Mouse (Mus musculus): Measurements from ENCODE around the gene Nrg3. TPM values are rescaled to one million over a fixed set of nuclear protein-coding genes. Genes with fewer than 3 reads are reported as not detected.

The Nrg3 gene
- polyA plus RNA-seq, 1 experiment from 2014 or later = 0.06 TPM

DNA sequence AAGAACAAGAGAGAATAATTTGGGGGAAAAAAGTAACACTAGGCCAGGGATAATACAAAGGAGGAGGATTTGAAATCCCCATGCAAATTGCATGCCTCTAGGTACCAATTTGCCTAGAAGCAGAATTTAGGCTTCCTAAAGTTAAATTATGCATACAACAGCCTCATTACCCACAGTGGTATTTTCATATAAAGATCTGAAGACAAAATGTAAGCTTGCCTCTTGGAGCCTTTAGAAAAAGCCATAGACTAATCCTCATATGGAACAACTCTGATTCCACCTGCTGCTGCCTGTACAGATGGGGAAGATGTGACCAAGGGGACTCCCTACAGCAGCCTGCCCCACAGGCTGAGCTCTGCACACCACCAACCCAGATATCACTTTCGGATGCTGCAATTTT, 428.6 kb downstream of the Nrg3 start:
- Histone ChIP-seq H3K9me3 (replicated peaks; ENCODE audit: control insufficient read depth, low read length) (no peaks in the 10 kb centered on the region), H3K4me1 (ENCODE audit: control insufficient read depth, insufficient read depth, low read length) (no peaks in the 10 kb centered on the region), H3K4me3 (ENCODE audit: low read depth, low read length) (no peak overlapping the region), H3K27me3 (ENCODE audit: control insufficient read depth, insufficient read depth, low read length) (no peaks in the 10 kb centered on the region), H3K36me3 (ENCODE audit: control insufficient read depth, insufficient read depth, low read length) (no peaks in the 10 kb centered on the region), H3K27ac (ENCODE audit: low read depth, low read length) (no peak overlapping the region), H3K9ac (ENCODE audit: low read depth, low read length) (no peak overlapping the region), H3K4me2 (no peak overlapping the region)
- ATAC-seq (replicated peaks; ENCODE audit: insufficient number of reproducible peaks, low FRiP score, low TSS enrichment) = no peak
- 85% methylated on average over 1 of the region's 1 CpGs for WGBS (ENCODE audit: insufficient replicate concordance)

DNA sequence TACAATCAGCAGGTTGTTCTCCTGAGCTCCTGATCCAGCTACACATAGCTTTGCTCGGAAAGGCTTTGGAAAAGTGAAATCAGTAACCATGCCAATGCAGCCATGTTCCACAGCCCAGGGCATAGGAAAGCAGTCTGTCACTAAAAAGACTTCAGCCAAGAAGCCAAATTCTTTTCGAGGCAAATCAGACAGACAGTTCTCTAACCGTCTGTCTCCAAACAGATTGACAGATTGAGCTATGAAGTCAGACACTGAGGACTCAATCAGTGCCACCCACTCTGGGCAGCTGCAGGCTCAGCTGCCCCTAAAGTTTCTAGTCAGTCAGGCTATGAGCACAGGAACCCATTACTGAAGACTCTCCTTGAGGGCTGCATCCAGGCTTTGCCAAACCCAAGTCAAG, 429.1 kb downstream of the Nrg3 start:
- H3K36me3 ChIP-seq (ENCODE audit: control insufficient read depth, insufficient read depth, low read length) = no peaks in the 10 kb centered on the region
- 61% methylated on average over 3 of the region's 3 CpGs for WGBS (ENCODE audit: insufficient replicate concordance)
- ATAC-seq (replicated peaks; ENCODE audit: insufficient number of reproducible peaks, low FRiP score, low TSS enrichment) = no peak

DNA sequence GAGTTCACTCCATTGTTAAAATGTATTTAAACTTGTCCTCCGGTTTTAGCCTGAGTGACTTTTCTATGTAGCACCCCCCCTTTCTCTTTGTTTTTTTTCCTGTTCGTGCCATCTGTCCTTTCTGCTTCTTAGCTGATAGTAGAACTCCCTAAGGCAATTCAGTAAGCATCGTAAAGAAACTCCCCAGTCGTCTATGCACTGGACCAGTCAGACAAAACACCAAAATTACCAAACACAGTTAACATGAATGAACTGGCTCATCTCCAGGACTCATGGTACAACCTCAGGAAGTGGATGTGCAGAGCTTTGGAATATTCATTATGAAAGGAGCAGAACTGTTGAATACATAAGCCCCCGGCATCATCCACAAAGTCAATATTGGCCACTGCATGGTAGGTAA, 429.5 kb downstream of the Nrg3 start:
- WGBS (ENCODE audit: insufficient replicate concordance) = 68% methylated on average over 5 of the region's 5 CpGs

More for the DNA sequence above, 429.1 kb downstream of the Nrg3 start:
- Histone ChIP-seq H3K4me2 (no peak overlapping the region), H3K4me3 (ENCODE audit: low read depth, low read length) (no peak overlapping the region), H3K9me3 (replicated peaks; ENCODE audit: control insufficient read depth, low read length) (no peaks in the 10 kb centered on the region), H3K9ac (ENCODE audit: low read depth, low read length) (no peak overlapping the region), H3K27ac (ENCODE audit: low read depth, low read length) (no peak overlapping the region), H3K27me3 (ENCODE audit: control insufficient read depth, insufficient read depth, low read length) (no peaks in the 10 kb centered on the region), H3K4me1 (ENCODE audit: control insufficient read depth, insufficient read depth, low read length) (no peaks in the 10 kb centered on the region)

DNA sequence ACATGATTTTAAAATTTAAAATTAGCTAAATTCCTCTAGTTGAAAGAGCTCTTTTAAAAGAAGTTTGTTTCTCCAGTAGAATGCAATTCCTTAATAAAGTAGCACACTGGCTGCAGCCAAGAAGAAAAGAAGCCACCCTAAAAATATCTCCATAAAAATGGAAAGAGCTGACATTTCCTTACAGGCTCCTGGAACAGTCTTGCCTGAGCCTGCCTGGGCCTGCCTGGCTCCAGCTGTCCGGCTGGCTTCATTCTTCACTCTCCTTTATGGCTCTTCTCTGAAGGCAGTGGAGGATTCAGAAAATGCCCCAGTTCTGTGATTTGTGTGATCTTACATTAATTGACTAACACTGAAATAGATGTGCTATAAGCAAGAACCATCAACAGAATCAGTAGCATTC, 433.8 kb downstream of the Nrg3 start:
- Histone ChIP-seq H3K27ac (ENCODE audit: low read depth, low read length) (no peak overlapping the region), H3K27me3 (ENCODE audit: control insufficient read depth, insufficient read depth, low read length) (no peaks in the 10 kb centered on the region), H3K4me3 (ENCODE audit: low read depth, low read length) (no peak overlapping the region), H3K4me2 (no peak overlapping the region), H3K4me1 (ENCODE audit: control insufficient read depth, insufficient read depth, low read length) (no peaks in the 10 kb centered on the region), H3K36me3 (ENCODE audit: control insufficient read depth, insufficient read depth, low read length) (no peaks in the 10 kb centered on the region), H3K9me3 (replicated peaks; ENCODE audit: control insufficient read depth, low read length) (no peaks in the 10 kb centered on the region), H3K9ac (ENCODE audit: low read depth, low read length) (no peak overlapping the region)
- 74% methylated on average over 1 of the region's 1 CpGs for WGBS (ENCODE audit: insufficient replicate concordance)
- no peak for ATAC-seq (replicated peaks; ENCODE audit: insufficient number of reproducible peaks, low FRiP score, low TSS enrichment)

More for the DNA sequence above, 429.5 kb downstream of the Nrg3 start:
- Histone ChIP-seq H3K36me3 (ENCODE audit: control insufficient read depth, insufficient read depth, low read length) (no peaks in the 10 kb centered on the region), H3K9me3 (replicated peaks; ENCODE audit: control insufficient read depth, low read length) (no peaks in the 10 kb centered on the region), H3K4me2 (no peak overlapping the region), H3K27me3 (ENCODE audit: control insufficient read depth, insufficient read depth, low read length) (no peaks in the 10 kb centered on the region), H3K9ac (ENCODE audit: low read depth, low read length) (no peak overlapping the region), H3K4me1 (ENCODE audit: control insufficient read depth, insufficient read depth, low read length) (no peaks in the 10 kb centered on the region), H3K27ac (ENCODE audit: low read depth, low read length) (no peak overlapping the region), H3K4me3 (ENCODE audit: low read depth, low read length) (no peak overlapping the region)
- ATAC-seq (replicated peaks; ENCODE audit: insufficient number of reproducible peaks, low FRiP score, low TSS enrichment) = no peak

DNA sequence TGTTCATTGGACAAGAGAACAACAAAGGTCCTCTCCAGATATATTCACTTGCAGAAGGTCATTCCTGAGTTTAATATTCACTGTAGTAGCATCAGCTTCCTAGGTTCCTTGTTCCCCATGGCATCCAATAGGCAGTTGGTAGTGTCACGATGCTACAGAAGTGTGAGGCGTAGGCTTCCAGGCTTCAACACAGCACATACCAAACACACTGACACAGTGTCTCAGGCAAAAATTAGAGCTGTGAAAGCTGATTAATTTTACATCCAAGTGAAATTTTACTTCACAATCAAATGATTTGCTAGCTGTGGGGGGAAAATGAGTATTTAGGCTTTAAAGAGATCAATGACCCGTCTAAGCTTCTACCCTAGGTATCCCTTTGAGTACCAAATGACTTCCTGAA, 438.4 kb downstream of the Nrg3 start:
- no peaks in the 10 kb centered on the region for H3K36me3 ChIP-seq (ENCODE audit: control insufficient read depth, insufficient read depth, low read length)
- 84% methylated on average over 3 of the region's 3 CpGs for WGBS (ENCODE audit: insufficient replicate concordance)
- no peak for ATAC-seq (replicated peaks; ENCODE audit: insufficient number of reproducible peaks, low FRiP score, low TSS enrichment)
- no peaks in the 10 kb centered on the region for H3K4me1 ChIP-seq (ENCODE audit: control insufficient read depth, insufficient read depth, low read length)
- H3K9me3 ChIP-seq (replicated peaks; ENCODE audit: control insufficient read depth, low read length) = no peaks in the 10 kb centered on the region
- H3K27ac ChIP-seq (ENCODE audit: low read depth, low read length) = no peak overlapping the region
- H3K4me3 ChIP-seq (ENCODE audit: low read depth, low read length) = no peak overlapping the region
- H3K27me3 ChIP-seq (ENCODE audit: control insufficient read depth, insufficient read depth, low read length) = no peaks in the 10 kb centered on the region
- no peak overlapping the region for H3K9ac ChIP-seq (ENCODE audit: low read depth, low read length)
- no peak overlapping the region for H3K4me2 ChIP-seq

DNA sequence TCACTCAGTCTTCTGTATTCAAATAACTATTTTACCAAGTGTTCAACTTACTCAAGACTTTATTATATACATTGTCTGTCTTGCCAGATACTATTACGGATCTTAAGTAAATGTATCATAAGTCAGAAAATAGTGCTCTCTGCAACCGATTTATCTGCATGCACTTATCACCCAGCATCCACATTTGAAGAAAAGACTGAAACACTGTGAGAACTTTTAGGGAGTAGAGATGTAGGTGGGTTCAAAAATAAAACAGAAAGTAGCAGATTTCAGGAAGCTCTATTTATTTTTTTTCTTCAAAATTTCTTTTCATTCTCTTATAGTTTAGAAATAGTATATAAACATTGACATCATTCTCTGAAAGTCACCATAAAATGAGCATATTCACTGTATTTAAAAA, 449.8 kb downstream of the Nrg3 start:
- H3K36me3 ChIP-seq (ENCODE audit: control insufficient read depth, insufficient read depth, low read length) = no peaks in the 10 kb centered on the region
- no peak overlapping the region for H3K9ac ChIP-seq (ENCODE audit: low read depth, low read length)
- no peaks in the 10 kb centered on the region for H3K27me3 ChIP-seq (ENCODE audit: control insufficient read depth, insufficient read depth, low read length)
- ATAC-seq (replicated peaks; ENCODE audit: insufficient number of reproducible peaks, low FRiP score, low TSS enrichment) = no peak
- no peak overlapping the region for H3K4me3 ChIP-seq (ENCODE audit: low read depth, low read length)
- H3K9me3 ChIP-seq (replicated peaks; ENCODE audit: control insufficient read depth, low read length) = no peaks in the 10 kb centered on the region
- WGBS (ENCODE audit: insufficient replicate concordance) = 68% methylated on average over 2 of the region's 2 CpGs
- H3K4me2 ChIP-seq = no peak overlapping the region
- no peaks in the 10 kb centered on the region for H3K4me1 ChIP-seq (ENCODE audit: control insufficient read depth, insufficient read depth, low read length)
- no peak overlapping the region for H3K27ac ChIP-seq (ENCODE audit: low read depth, low read length)

DNA sequence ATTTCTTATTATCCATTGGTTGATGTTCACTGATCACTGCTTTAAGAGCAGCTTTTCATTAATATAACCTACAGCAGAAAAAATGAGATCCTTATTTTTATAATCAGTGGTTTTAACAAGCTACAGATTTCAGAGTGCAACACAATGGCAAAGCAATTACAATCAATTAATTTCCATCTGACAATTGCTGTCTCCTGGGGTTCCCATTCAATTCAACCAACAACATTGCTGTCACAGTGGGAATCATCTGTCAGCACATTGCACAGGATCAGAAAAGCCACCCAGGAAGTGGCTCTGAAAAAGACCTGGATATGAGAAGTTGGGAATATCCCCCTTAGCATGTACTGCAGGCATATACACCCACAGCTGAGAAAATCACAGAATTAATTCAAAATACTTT, 458.8 kb downstream of the Nrg3 start:
- no peaks in the 10 kb centered on the region for H3K9me3 ChIP-seq (replicated peaks; ENCODE audit: control insufficient read depth, low read length)
- H3K4me3 ChIP-seq (ENCODE audit: low read depth, low read length) = no peak overlapping the region
- no peaks in the 10 kb centered on the region for H3K27me3 ChIP-seq (ENCODE audit: control insufficient read depth, insufficient read depth, low read length)
- H3K9ac ChIP-seq (ENCODE audit: low read depth, low read length) = no peak overlapping the region
- no peaks in the 10 kb centered on the region for H3K36me3 ChIP-seq (ENCODE audit: control insufficient read depth, insufficient read depth, low read length)
- H3K4me1 ChIP-seq (ENCODE audit: control insufficient read depth, insufficient read depth, low read length) = no peaks in the 10 kb centered on the region
- no peak overlapping the region for H3K27ac ChIP-seq (ENCODE audit: low read depth, low read length)
- no peak for ATAC-seq (replicated peaks; ENCODE audit: insufficient number of reproducible peaks, low FRiP score, low TSS enrichment)
- H3K4me2 ChIP-seq = no peak overlapping the region

DNA sequence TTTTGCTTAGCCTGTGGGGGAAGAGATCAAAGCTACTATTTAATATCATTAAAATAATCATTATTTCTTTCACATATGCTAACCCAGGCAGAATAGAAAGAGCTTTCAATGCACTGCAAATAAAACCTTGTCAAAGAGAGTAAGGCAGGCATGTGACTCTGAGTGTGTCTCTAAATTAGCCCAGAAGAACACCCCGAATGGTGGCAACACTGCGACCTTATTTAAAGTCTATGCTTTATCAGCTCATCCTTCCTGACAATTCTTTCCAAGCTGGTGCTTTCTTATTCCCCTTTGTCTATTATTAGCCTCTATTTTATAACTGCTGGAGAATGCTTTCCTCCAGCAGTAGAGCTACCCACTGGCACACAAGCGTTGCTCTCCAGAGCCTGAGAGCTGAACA, 475.0 kb downstream of the Nrg3 start:
- Histone ChIP-seq H3K27ac (ENCODE audit: low read depth, low read length) (no peak overlapping the region), H3K36me3 (ENCODE audit: control insufficient read depth, insufficient read depth, low read length) (no peaks in the 10 kb centered on the region), H3K9ac (ENCODE audit: low read depth, low read length) (no peak overlapping the region), H3K9me3 (replicated peaks; ENCODE audit: control insufficient read depth, low read length) (no peaks in the 10 kb centered on the region), H3K27me3 (ENCODE audit: control insufficient read depth, insufficient read depth, low read length) (no peaks in the 10 kb centered on the region), H3K4me3 (ENCODE audit: low read depth, low read length) (no peak overlapping the region), H3K4me1 (ENCODE audit: control insufficient read depth, insufficient read depth, low read length) (no peaks in the 10 kb centered on the region), H3K4me2 (no peak overlapping the region)
- ATAC-seq (replicated peaks; ENCODE audit: insufficient number of reproducible peaks, low FRiP score, low TSS enrichment) = no peak
- 82% methylated on average over 3 of the region's 3 CpGs for WGBS (ENCODE audit: insufficient replicate concordance)

DNA sequence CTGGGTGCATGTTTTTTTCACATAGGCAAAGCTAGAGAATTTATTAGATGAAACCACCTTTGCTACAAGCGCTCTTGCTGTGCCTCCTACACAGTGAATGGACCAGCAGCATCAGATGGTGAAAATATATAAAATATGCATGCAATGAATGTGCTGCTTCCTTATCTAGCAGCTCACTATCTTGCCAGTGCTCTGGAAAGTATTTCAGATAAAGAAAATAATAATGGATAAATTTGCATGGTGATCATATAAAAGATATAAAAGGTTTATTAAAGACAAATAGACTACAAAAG, 480.4 kb downstream of the Nrg3 start:
- 84% methylated on average over 1 of the region's 1 CpGs for WGBS (ENCODE audit: insufficient replicate concordance)
- Histone ChIP-seq H3K36me3 (ENCODE audit: control insufficient read depth, insufficient read depth, low read length) (no peaks in the 10 kb centered on the region), H3K4me3 (ENCODE audit: low read depth, low read length) (no peak overlapping the region), H3K4me1 (ENCODE audit: control insufficient read depth, insufficient read depth, low read length) (no peaks in the 10 kb centered on the region), H3K27me3 (ENCODE audit: control insufficient read depth, insufficient read depth, low read length) (no peaks in the 10 kb centered on the region), H3K4me2 (no peak overlapping the region), H3K9me3 (replicated peaks; ENCODE audit: control insufficient read depth, low read length) (no peaks in the 10 kb centered on the region), H3K9ac (ENCODE audit: low read depth, low read length) (no peak overlapping the region), H3K27ac (ENCODE audit: low read depth, low read length) (no peak overlapping the region)
- no peak for ATAC-seq (replicated peaks; ENCODE audit: insufficient number of reproducible peaks, low FRiP score, low TSS enrichment)

Data from heart, embryonic 11.5 days (tissue).